Mouse (Mus musculus) cerebellum, postnatal 4 days (tissue): ENCODE data around the gene Kcna5.
A peak's percentile ranks its signal among the peaks of the same experiment; 100 is the strongest.

Experiments used
- DNase-seq, 2 experiments: peaks; one replicate each; pipeline ENCODE4 v3.0.0; 2022; ENCODE audit warnings: low spot score in 2 of 2, mixed read lengths in 1 of 2

Gene Kcna5

DNA sequence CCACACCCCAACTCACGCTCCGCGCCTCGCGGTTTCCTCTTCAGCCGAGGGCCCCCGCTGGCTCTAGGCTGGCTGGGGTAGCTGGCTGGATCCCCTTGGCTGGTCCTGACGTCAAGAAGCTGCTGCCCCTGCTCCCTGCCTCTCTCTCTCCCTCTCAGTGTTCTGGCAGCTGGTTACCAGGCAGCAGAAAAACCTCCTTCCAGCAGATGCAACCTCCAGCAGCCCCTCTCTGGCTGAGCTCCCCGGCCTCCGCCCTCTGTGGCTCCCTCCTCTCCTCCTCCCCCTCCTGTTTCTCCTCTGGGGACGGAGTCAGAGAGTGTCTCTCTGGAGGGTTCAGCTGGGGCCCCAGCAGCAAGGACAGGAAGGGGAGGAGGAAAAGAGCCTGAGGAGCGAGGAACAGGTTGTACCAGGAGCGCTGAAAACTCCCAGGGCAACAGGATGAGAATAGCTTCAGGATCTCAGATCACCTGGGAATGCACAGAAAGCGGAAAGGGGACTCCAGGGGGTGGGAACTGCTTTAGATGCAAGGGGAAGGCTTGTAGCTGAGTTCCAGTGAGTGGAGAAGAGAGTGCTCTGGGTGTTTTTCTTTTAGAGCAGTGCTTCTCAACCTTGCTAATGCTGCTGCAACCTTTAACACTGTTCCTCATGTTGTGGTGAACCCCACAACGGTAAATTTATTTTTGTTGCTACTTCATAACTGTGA is at the start of gene Kcna5:
Gene Kcna5 (minus strand): TSS at position 205 of the 703 bp plus-strand sequence.
- no peak for DNase-seq

DNA sequence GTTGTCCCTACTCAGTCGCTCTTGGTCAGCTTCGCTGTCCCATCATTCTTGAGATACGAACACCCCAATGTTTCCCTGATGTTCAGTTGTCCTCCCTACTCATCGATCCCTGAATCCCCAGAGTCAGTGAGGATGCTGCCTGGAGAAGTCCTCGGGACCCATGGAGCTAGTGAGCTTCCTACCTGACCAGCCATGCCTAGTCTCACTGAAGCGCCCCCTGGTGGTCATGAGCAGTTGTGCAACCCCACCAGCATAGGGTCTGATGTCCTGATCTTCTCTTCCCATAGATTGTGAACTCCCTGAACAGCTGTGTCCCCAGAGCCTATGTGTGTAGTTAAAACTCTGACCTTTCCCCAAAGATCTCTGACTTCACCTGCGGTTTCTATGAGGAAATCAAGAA is 47.9 kb upstream of the Kcna5 start:
- no peak for DNase-seq

DNA sequence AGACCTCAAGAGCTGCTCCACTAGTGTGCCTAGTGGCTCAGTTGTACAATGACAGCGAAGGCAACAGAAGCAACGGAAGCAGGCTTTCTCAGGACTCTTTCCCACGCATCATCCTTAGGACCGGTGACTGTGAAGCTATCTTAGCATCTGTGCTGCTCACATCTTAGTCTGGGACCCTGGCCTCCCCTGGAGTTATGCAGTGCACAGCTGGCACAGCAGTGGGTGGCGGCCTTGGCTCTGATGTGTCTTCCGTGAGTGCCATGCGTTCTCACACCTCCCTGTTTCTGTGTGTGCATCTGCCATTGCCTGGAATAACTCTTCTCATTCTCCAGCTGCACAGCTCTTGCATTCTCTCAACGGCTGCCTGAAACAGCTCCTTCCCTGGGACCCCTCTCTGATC is 46.4 kb upstream of the Kcna5 start:
- DNase-seq, result no peak

DNA sequence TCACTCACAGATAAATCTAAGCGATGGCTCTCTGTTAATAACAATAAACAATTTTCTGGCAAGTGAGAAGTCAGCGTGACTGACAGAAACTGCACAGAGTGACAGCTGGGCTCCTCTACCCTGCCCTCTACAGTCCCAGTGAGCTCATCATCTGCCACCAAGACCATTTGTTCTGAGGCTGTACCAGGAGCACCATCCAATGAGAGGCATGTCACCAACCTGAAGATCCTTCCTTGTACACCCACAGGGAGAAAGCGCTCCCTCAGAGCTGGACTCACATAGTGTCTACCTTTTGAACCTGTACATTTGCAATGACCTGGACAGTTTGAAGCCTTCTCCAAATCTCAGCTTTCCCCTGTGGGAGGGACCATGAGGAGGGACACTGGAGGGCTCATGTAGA is 45.4 kb upstream of the Kcna5 start:
- DNase-seq, result no peak

DNA sequence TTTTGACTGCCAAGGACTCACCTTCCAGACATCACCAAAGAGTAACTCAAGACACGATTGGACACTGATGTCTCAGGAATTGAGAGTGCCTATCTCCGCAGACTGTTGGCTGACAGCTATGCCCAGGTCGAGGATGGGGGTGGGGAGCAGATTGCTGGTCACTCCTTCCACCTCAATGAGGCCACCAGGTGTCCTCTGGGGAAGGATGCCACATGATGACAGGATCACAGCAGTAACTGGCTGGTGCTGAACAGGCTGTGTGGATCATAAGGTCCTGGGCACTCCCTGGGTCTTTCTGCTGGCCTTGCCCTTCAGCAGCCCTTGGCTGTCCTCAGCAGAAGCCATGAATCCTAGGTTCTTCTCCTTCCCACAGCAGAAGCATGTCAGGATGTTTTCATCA is 42.2 kb upstream of the Kcna5 start:
- DNase-seq, result no peak

DNA sequence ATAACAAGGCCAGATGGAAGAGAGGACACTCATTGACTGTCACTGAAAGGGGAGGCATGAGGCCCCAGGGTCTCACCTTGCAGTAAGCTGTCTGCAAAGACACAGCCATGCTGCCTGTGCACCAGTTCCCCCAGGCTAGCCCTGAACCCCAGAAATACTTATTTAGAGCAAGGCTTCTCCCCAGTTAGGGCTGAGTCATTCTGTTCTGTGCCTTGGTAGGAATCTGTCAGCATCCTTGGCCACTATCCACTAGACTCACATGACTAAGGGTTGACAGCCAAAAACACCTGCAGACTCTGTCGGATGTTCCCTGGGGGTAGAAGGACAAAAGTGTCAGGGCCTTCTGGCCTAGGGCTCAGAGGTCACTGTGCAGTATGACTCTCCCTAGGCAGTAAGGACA is 41.4 kb upstream of the Kcna5 start:
- no peak for DNase-seq

DNA sequence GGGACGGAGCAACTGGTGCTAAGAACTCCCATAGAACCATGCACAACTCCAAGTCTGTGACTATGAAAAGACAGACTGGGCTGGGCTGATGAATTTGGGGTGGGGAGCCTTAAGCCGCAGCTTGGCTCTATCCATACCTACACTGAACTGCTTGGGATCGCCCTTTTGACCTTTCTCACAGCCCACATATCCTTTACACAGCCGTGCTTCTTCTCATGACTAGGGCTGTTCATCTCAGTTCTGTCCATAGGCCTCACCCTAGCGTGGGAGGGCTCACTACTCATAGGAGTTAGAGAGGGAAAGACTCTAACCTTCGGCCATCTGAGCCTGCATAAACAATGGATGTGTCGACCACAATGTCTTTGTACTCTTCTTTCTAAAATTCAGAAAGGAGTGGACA is 39.6 kb upstream of the Kcna5 start:
- no peak for DNase-seq

DNA sequence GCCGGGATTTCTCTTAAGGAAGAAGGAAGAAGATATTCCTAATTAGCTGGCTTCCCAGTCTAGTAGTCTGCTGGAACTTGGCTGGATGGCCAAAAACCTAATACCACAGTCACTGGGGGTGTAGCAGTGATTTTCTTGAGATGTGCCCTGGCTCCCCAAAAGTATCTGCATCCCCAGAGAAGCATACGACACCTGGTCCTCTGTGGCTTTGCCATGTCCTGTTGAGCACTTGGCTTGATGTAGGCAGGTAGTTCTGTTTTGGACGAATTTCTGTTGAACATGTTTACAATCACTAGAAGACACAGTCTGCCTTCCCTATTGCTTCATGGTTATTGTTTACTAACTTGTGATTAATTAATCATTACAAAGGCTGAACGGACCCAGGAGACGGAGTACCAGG is 37.8 kb upstream of the Kcna5 start:
- DNase-seq, result no peak

DNA sequence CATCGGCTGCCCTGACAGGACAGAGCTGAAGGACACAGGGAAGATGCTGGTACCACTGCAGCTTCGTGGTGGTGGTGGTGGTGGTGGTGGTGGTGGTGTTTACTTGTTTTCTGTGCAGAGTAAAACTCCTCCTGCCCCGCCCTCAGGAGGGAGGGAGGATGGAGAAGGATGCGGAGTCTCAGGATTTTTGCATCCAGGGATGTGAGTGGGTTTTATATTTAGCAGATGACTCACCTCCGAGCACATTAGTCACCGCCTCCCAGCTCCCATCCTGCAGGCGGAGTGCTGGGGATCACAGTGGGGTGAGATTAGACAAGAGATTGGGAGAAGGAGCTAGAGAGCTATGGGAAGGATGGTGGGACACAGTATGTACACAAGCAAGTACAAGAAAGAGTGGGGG is 34.6 kb upstream of the Kcna5 start:
- no peak for DNase-seq

DNA sequence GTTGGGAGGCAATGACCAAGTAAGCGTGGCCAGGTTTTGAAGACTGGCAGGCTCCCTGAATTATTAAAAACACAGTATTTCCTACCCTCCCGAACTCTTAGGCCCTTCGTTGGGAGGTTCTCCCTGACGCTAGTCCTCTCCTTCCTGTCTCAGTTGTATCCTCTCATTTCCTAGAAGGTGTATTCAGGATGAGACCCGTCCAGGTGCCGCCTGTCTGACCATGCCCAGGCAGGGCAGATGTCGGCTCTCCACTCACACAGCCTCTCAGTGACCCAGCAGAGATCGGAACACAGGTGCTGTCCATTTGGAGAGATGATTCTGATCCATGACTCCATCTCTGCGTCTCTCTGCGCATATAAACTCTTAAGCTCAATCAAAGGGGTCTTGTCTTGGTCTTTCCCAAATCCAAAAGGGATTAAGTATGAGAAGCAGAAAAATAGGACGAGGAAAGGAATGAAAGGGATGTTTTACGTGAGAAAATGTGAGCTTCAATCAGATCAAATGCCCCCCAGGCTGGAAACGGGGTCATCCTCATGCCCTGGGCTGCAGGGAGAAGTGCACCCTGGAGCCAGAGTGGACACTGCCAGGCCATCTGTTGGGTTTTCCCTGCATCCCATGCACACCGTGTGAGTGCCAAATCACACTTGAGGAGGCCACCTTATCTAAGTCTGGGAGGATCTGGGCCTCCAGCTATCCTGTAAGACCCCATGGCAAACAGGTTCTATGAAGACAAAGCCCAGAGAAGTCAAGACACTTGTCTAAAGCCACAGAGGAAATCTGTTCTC is 33.0 kb upstream of the Kcna5 start:
- DNase-seq, result no peak

DNA sequence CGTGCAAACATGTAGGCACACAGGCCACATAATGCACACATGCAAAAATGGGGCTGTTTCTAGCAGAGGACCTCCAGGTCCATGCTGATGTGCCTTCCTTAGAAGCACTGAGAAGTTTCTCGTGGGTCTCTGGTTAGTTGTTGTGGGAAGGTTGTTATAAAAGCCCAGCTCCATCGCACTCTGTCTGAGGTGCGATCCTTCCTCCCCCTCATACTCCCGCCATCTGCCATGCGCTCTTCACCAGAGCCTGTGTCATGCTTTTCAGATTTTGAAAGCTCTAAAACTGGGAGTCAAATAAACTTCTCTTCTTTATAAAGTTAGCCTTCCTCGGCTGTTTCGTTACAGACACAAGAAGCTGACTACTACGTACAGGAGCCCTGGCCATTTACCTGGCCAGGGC is 32.1 kb upstream of the Kcna5 start:
- DNase-seq, result no peak

DNA sequence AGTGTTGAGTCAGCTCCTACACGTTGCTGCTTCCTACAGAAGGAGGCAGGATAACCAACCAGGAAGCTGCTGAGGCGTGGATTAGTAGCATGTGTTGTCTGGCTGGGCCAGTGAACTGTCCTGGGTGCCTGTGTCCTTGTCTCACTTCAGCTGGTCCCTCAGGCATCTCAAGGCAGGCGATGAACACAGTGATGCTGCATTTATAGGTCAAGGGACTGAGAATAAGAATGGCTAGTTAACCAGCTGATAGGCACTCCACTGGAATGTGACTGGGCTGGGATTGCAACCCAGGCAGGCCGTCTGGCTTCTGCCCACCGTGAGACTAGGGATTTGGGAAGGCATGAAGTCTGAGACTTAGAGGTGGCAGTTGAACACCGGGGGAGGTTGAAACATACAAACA is 29.2 kb upstream of the Kcna5 start:
- no peak for DNase-seq

DNA sequence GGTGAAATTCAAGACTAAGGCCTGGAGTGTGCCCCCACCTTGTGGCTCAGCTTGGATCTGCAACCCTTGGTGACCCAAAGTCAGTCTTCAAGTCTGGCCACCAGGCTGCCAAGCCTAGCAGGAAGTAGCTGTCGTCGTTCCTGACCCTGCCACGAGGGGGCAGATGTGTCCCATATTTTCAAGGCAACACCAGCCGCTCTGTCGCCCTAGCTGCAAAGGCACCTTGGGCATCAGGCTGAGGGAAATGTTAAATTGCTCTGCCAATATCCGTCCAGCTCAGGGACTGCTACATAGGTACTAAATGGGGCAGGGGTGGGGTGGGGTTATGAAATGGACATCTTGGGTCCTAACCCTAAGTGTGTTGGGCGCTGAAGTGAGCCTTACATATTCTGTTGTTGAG is 28.7 kb upstream of the Kcna5 start:
- DNase-seq, result peak; percentile 89 to 94

DNA sequence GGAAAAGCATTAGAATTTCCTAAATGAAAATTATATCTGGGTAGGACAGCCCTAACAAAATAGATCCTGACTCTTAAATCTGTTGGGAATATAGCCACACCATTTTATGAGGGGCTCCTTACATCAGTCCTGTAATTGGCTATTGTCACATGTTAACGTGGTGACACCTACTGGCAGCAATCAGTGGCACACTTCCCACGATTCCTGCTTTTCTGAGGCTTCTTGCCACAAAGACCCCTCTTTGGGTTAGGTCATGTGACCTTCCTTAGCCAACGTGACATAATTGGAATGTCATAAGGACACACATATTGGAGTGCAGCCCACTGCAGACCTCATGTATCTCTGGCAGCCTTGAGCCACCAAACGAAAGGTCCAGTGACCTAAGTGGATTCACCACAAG is 26.5 kb upstream of the Kcna5 start:
- DNase-seq, result no peak

DNA sequence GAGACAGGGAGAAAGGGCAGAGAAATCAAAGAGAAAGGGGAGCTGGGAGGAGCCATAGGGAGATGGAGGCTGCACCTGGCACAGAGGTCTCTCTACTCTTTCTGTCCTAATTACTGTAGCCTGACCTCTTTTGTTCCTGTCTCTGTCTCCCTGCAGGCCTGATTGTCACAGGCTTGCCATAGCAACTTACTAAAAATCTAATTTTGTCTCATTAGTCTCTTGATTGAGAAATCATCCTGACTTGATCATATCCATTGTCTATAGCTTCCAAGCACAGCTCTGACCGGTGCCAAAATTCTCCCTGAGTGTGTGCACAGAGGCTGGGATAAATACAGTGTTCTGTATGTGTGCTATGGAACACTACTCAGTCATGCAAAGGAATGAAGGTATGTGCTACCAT is 25.5 kb upstream of the Kcna5 start:
- DNase-seq, result no peak

DNA sequence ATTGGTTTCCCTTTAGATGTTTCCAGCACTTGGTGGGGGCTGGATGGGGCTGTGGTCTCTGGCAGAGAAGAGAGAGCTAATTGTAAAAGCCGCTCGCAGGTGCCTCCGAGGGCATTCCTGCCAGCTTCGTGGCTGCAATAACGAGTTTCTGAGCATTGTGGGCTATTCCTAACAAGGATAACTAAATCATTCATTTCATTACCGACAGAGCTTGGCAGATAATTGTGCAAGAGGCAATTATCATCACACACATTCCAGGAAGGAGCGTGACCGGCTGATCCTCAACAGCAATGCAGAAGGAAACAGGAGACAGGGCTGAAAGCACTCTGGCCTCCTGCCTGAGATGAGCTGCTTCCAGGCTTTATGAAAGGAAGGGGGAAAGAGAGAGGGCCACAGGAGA is 24.8 kb upstream of the Kcna5 start:
- no peak for DNase-seq

DNA sequence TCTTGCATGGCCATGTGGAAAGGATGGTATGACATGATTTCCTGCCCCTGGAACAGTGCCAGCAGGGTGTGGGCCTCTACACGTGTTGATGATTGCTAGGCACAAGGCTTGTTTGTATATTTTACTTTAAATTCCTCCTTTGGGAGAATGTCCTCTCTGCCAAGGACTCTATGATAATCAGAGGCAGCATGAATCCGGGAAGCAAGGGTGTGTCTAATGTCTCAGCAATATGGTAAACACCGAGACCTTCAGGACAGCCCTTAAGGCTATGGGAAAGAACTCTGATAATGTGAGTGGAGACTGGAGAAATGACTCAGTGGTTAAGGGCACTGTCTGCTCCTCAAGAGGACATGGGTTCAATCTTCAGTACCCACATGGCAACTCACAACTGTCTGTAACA is 23.1 kb upstream of the Kcna5 start:
- DNase-seq, result no peak

DNA sequence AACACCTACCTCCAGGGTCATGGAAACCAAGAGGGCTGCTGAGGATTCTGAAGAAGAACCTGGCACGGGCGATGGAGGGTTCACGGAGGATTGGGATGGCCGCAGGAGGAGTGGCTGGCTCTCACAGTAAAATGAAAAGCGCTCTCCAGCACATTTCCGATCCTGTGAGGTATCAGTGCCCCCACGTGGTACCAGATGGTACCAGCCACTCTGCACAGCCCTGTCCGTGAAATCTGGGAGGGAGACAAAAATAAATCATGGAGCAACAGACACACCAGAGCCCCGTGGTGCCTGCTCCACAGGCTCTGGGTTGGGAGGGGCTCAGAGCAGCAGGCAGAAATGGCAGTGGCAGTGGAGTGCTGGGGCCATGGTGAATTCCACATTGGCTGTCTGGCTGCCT is 18.6 kb upstream of the Kcna5 start:
- DNase-seq, result peak; percentile 39 to 49

DNA sequence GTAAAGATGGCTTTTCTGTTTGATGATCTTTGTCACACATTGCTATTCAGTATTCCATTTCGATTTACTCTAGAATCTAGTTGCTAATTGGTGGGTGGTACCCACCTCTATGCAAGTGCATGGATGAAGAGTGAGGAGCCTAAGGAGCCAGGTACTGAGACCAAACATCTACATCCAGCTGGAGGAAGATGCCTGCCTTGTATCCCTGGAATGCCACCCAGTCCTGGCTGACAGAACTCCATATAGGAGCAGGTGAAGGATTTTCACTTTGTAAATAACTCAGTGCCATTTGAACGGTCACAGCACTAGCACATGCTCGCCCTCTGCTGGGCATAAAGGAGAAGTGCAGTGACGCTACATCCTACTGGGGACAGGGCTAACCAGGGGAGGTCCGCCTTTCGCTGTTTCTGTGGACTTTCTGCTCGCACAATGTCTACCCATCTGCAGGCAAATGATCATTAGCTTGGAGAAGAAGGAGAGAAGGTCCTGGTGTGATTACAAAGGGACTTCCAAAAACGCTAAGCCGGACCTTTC is 16.7 kb upstream of the Kcna5 start:
- DNase-seq, result peak in 1 of 2 experiments; percentile 36

DNA sequence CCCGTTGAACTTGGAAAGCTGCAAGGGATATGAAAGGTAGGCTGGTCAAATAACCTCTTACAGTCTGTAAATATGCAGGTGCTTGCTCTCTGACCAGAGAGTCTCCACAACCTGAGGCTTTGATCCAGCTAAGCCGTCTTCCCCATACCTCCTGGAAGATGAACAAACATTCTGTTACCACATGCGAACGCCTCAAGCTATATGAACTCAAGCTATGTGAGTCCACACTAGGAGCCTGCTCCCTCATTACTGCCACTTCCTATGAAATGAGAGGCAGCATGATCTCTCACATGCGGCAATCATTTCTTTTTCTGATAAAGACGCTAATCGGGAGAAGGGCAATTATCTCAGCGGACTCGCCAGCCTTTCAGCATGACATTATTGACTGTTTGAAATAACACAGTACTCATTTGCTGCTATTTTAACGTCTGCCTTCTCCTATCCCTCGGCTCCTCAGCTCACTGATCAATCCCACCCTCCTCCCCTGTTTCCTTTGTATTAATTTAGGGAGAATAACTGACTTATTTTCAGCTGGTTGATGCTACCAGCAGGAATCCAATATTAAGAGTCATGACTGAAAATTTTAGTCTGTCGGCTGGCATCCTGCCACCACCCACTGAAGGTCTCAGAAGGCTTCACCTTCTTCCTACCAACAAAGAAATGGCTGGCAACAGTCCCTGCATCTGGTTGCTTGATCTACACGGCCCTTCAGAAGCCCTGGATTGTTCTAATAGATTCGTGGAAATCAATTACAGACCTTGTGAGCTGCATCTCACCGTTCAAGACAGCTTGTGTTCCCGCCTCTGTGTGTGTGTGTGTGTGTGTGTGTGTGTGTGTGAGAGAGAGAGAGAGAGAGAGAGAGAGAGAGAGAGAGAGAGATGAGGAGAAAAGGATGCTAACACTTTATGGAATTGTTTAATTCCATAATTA is 9.2 kb upstream of the Kcna5 start:
- no peak for DNase-seq

DNA sequence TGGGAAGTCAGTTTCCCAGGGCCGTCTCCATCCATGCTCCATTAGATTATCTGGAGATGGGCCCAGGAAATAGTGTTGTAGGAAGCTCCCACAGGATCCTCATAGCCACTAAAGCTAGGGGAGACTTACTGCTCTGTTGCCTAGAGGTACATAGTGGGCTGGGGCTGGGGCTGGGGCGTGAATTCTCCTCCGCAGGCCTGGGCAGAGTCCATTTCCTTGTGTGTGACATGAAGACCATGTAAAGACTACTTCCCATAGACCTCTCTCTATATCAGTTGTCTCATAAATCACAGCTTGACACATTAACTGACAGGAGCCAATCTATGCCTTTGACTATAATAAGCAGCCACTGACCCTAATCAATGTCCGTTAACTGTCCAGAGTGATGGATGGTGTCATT is 7.5 kb upstream of the Kcna5 start:
- DNase-seq, result no peak

DNA sequence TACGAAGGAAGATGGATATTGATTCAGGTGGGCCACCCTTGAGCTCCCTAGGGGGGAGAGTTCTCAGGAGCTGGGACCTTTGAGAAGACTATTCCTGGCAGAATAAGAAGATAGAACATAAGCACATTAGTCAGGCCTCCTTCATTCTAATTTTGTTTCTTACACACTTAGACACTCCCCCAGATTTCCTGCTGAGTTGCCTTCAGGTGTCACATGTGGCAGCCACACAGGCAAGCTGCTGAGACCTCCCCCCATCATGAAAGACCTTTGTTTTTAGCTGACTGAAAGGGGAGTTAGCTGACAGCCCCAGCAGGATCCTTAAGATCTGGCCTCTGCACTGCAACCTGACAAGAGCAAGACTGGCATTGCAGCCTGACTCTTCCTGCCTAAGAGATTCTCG is 2.3 kb upstream of the Kcna5 start:
- DNase-seq, result no peak
